Mouse (Mus musculus) hindbrain, embryonic 11.5 days (tissue): ENCODE results near the gene Rpl37a. TPM values are rescaled to one million over a fixed set of nuclear protein-coding genes. Genes with fewer than 3 reads are reported as not detected.

Experiments
- ATAC-seq: fragments of 200-750 bp; cut with Nextera tagmentation; 2 replicates; pipeline ENCODE4 v1.8.0; 2017; ENCODE audit warnings: mild to moderate bottlenecking, moderate TSS enrichment, moderate library complexity; ENCODE audit not compliant: low FRiP score
- DNase-seq: peaks from one replicate; pipeline ENCODE4 v3.0.0-alpha.2; 2015; ENCODE audit warnings: low spot score
- H3K27ac ChIP-seq: fragments of 300-500 bp; sonication (generic); 2 replicates; pipeline ENCODE4 v1.5.1; 2014; ENCODE audit warnings: mild to moderate bottlenecking, low read depth, low read length
- H3K27me3 ChIP-seq: fragments of 300-500 bp; sonication (generic); 2 replicates; pipeline ENCODE4 v1.6.1; 2014; ENCODE audit warnings: mild to moderate bottlenecking, low read length, moderate library complexity, mixed read lengths; ENCODE audit not compliant: control insufficient read depth, insufficient read depth
- H3K36me3 ChIP-seq: fragments of 300-500 bp; sonication (generic); 2 replicates; pipeline ENCODE4 v1.6.1; 2014; ENCODE audit warnings: mild to moderate bottlenecking, low read length, moderate library complexity, mixed read lengths; ENCODE audit not compliant: control insufficient read depth, insufficient read depth
- H3K4me1 ChIP-seq: fragments of 300-500 bp; sonication (generic); replicated peaks from 2 replicates; pipeline ENCODE4 v1.6.1; 2014; ENCODE audit warnings: low read length, mixed read lengths; ENCODE audit not compliant: control insufficient read depth, insufficient read depth
- H3K4me2 ChIP-seq: fragments of 300-500 bp; sonication (generic); replicated peaks from 2 replicates; pipeline ENCODE4 v1.6.1; 2014; ENCODE audit warnings: mild to moderate bottlenecking, low read depth, low read length
- H3K4me3 ChIP-seq: fragments of 300-500 bp; sonication (generic); 2 replicates; pipeline ENCODE4 v1.5.1; 2014; ENCODE audit warnings: low read depth, low read length
- H3K9ac ChIP-seq: fragments of 300-500 bp; sonication (generic); 2 replicates; pipeline ENCODE4 v1.6.1; 2014; ENCODE audit warnings: low read depth, low read length
- H3K9me3 ChIP-seq: fragments of 300-500 bp; sonication (generic); 2 replicates; pipeline ENCODE4 v1.6.1; 2016; ENCODE audit warnings: low read length; ENCODE audit not compliant: control insufficient read depth
- WGBS: fragments of 180-500 bp; shearing (Covaris S2); extraction: QIAGEN DNeasy Blood & Tissue Kit; methylation state at CpG from one replicate; pipeline ENCODE4 v1.1.7; 2014; 5-methylcytosine and 5-hydroxymethylcytosine counted together
- polyA plus RNA-seq: library from polyadenylated mRNA; unstranded; fragments of >200 nt; fragmentation: Nextera tagmentation; extraction: Ambion mirVana; gene quantifications from 2 replicates; pipeline ENCODE4 v1.2.1, GENCODE M21; 2014

The Rpl37a gene
- polyA plus RNA-seq, 1 experiment from 2014 or later: 1,424 TPM

GRCm38 (mm10) chr1:72715065-72715464 lies 4.0 kb downstream of the Rpl37a start:
- ATAC-seq (no peak), DNase-seq (no peak)
- 91% methylated on average over 1 of the region's 1 CpGs for WGBS
- H3K27me3 ChIP-seq: no peaks in the 10 kb centered on the region
- H3K4me3 ChIP-seq: no peak overlapping the region
- no peak overlapping the region for H3K9ac ChIP-seq
- no peaks in the 10 kb centered on the region for H3K9me3 ChIP-seq
- no peaks in the 10 kb centered on the region; the same call in 1 of the 2 replicates for H3K4me1 ChIP-seq
- H3K27ac ChIP-seq: no peak overlapping the region
- no peak overlapping the region for H3K4me2 ChIP-seq
- peaks cover 6% of the 10 kb centered on the region; the same call in 1 of the 2 replicates for H3K36me3 ChIP-seq

DNA sequence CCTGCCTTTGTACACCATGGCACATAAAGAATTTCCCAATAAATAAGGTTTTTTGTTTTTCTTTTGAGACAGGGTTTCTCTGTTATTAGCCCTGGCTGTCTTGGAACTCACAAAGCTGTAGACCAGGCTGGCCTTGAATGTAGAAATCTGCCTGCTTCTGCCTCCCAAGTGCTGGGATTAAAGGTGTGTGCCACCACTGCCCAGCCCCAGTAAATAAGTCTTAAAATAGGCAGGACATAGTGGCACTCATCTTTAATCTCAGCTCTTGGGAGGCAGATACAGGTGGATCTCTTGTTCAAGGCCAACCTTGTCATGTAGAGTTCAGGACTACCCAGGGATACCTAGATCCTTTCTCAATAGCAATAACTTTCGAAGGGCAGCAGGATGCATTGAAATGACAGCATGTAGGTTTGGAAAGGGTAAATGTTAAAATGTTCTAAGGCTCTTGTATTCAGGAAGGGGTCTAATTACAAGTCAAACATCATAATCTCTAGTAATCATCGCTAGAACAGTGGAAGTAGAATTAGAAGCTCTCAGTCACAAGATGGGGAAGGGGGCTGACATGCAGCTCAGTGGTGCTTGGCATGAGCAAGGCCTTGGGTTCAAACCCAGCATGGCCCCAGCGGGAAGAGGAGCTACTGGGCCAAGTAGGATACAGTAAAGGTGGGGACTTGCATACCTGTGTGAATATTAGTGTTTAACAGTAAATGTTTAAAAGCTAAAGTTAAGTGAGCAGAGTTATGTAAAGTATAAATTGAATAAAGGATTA lies 4.7 kb downstream of the Rpl37a start:
- H3K36me3 ChIP-seq: peaks cover 6% of the 10 kb centered on the region; the same call in 1 of the 2 replicates
- DNase-seq (no peak), ATAC-seq (no peak)
- H3K27ac ChIP-seq: no peak overlapping the region
- 89% methylated on average over 3 of the region's 3 CpGs for WGBS
- H3K4me2 ChIP-seq: no peak overlapping the region
- no peaks in the 10 kb centered on the region for H3K9me3 ChIP-seq
- H3K4me1 ChIP-seq: peaks cover 3% of the 10 kb centered on the region; the same call in 1 of the 2 replicates
- no peak overlapping the region for H3K9ac ChIP-seq
- H3K4me3 ChIP-seq: no peak overlapping the region
- no peaks in the 10 kb centered on the region for H3K27me3 ChIP-seq

- no peak overlapping the region for H3K4me2 ChIP-seq
- no peak overlapping the region for H3K4me3 ChIP-seq
- H3K36me3 ChIP-seq: peaks cover 6% of the 10 kb centered on the region; the same call in 1 of the 2 replicates
- peaks cover 3% of the 10 kb centered on the region; the same call in 1 of the 2 replicates for H3K4me1 ChIP-seq
- no peak for DNase-seq
- 63% methylated on average over 2 of the region's 2 CpGs for WGBS
- H3K27ac ChIP-seq: no peak overlapping the region
- no peak overlapping the region for H3K9ac ChIP-seq
- no peaks in the 10 kb centered on the region for H3K9me3 ChIP-seq
- no peaks in the 10 kb centered on the region for H3K27me3 ChIP-seq
- ATAC-seq: no peak
Observed at GRCm38 (mm10) chr1:72716421-72716820, 5.3 kb downstream of the Rpl37a start.

- no peak overlapping the region for H3K9ac ChIP-seq
- peaks cover 6% of the 10 kb centered on the region; the same call in 1 of the 2 replicates for H3K36me3 ChIP-seq
- no peak overlapping the region for H3K27ac ChIP-seq
- DNase-seq (peak; percentile 89), ATAC-seq (0 out of 2 replicates have a peak, but pooled peaks have one; percentile 20)
- H3K27me3 ChIP-seq: no peaks in the 10 kb centered on the region
- no peak overlapping the region for H3K4me3 ChIP-seq
- peaks cover 3% of the 10 kb centered on the region; the same call in 1 of the 2 replicates for H3K4me1 ChIP-seq
- 14% methylated on average over 5 of the region's 5 CpGs for WGBS
- H3K9me3 ChIP-seq: no peaks in the 10 kb centered on the region
- H3K4me2 ChIP-seq: no peak overlapping the region
Observed at GRCm38 (mm10) chr1:72716926-72717325, 5.8 kb downstream of the Rpl37a start.

DNA sequence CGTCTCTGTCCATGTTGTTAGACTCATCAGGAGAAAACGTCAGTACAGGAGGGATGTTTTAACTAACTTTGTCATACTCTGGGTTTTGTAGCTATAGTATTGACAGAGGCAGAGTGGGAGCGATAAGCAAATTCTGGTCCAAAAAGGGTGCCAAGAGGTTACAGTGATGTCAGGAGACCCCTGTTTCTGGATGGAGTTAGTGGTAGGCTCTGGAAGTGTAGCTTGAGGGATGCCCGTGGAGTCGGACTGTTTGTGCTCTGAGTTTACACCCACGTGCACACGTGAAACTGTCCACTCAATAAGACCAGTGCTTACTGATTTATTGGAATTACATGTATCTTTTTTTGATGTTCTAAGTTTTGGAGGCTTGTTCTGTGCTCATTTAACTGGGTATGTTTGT lies 6.5 kb downstream of the Rpl37a start:
- peaks cover 3% of the 10 kb centered on the region; the same call in 1 of the 2 replicates for H3K4me1 ChIP-seq
- no peak overlapping the region for H3K9ac ChIP-seq
- H3K36me3 ChIP-seq: peaks cover 6% of the 10 kb centered on the region; the same call in 1 of the 2 replicates
- WGBS: 93% methylated on average over 7 of the region's 7 CpGs
- no peaks in the 10 kb centered on the region for H3K9me3 ChIP-seq
- no peak overlapping the region for H3K4me3 ChIP-seq
- DNase-seq: no peak
- ATAC-seq: no peak
- H3K4me2 ChIP-seq: no peak overlapping the region
- no peak overlapping the region for H3K27ac ChIP-seq
- no peaks in the 10 kb centered on the region for H3K27me3 ChIP-seq

DNA sequence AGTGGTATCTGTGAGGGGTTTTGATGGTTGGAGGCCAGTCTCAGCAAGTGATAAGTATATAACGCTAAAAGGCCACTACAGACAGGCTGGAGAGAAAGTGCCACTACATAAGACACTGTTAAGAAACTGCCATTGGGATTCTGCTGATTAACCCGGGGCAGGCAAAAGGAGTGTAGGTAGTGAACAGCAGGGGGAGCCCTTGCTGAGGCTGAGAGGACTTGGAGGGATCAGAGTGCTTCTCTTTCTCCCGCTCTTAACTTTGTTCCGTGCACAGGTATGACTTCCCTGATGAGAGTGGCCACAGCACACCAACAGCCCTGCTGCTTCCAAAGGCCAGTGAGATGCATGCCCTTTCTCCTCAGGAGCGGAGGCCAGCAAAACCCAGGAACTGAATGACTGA lies 7.8 kb downstream of the Rpl37a start:
- peak; percentile 34; the same call in 1 of the 2 replicates for ATAC-seq
- H3K4me2 ChIP-seq: no peak overlapping the region
- H3K9me3 ChIP-seq: no peaks in the 10 kb centered on the region
- peak; percentile 84 for DNase-seq
- no peak overlapping the region for H3K9ac ChIP-seq
- H3K36me3 ChIP-seq: no peaks in the 10 kb centered on the region
- no peaks in the 10 kb centered on the region for H3K27me3 ChIP-seq
- H3K27ac ChIP-seq: no peak overlapping the region
- H3K4me3 ChIP-seq: no peak overlapping the region
- H3K4me1 ChIP-seq: peaks cover 3% of the 10 kb centered on the region; the same call in 1 of the 2 replicates
- WGBS: 33% methylated on average over 5 of the region's 5 CpGs

DNA sequence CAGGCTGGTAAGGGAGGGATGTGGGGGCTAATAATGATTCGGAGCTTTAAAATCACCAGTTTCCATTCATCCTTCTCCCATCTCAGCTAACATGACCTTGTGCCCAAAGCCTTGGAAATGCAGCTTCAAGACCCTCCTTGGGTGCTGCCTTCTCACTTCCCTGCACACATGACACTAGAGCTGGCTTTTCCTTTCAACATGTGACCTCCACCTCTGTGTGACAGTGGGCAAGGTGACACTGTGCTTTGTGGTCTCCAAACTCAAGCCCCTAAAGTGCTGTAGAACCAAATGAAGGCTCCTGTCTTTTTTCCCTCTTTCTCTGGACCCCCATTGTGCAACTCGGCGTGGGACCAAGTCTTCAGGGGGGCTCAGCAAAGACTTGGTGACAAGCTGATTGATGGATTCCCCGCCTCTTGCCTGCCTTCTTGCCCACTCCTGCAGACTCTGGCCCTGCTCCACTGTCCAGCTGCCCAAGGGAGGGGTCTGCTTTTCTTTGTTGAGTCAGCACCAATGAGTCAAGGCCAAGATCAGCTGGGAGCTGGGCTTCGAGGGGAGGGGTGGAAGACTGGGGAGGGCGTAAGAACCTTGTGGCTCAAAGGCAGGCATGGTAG lies 9.1 kb downstream of the Rpl37a start:
- Histone ChIP-seq H3K4me2 (no peak overlapping the region), H3K36me3 (no peaks in the 10 kb centered on the region), H3K27me3 (no peaks in the 10 kb centered on the region), H3K9me3 (no peaks in the 10 kb centered on the region), H3K9ac (no peak overlapping the region), H3K4me1 (peaks cover 3% of the 10 kb centered on the region; the same call in 1 of the 2 replicates), H3K4me3 (no peak overlapping the region), H3K27ac (peak overlapping the region; percentile 25; the same call in 1 of the 2 replicates)
- peak; percentile 83 for ATAC-seq
- peak; percentile 56 for DNase-seq
- WGBS: 23% methylated on average over 6 of the region's 6 CpGs

DNA sequence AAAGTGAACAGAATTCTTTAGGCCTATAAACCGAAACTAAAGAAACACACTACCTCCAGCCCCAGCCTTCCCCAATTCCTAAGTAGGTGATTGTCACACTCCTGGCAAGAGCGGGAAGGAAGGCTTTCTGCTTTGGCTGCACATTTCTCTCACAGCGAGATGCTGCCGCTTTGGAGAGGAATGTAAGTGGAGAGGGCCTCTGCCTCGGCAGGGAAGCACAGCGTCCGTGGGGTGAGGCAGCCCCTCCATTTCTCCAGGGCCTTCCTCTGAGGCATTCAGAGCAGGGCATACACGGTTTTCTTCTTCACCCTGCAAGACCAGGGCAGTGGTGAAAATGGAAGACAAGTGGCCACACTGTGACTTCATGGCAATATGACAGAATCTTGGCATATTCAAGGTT lies 11.6 kb downstream of the Rpl37a start:
- no peaks in the 10 kb centered on the region for H3K9me3 ChIP-seq
- DNase-seq (no peak), ATAC-seq (no peak)
- no peak overlapping the region for H3K27ac ChIP-seq
- H3K4me3 ChIP-seq: no peak overlapping the region
- no peaks in the 10 kb centered on the region for H3K36me3 ChIP-seq
- H3K4me2 ChIP-seq: no peak overlapping the region
- H3K27me3 ChIP-seq: no peaks in the 10 kb centered on the region
- peaks cover 3% of the 10 kb centered on the region; the same call in 1 of the 2 replicates for H3K4me1 ChIP-seq
- 42% methylated on average over 8 of the region's 8 CpGs for WGBS
- H3K9ac ChIP-seq: no peak overlapping the region
